Mouse (Mus musculus): ENCODE data around the gene Cox8b.

The Cox8b gene

DNA sequence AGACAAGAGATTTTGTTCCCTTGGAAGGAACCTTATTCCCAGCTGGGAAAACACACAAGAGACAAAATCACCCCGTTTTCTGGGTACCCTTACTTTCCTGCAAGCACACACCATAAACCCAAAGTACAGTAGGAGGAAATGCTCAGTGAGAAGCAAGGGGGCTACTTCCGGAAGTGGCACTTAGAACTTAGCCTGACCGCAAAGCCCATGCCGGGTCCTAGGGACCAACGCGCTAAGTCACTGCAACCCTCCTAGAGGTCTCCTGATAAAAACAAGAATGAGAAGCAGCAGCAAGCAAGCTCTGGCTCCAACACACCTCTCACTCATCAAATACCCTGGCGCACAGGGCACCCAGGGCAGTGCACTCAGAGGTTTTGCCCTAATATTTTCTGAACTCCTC, 20.9 kb downstream of the Cox8b start:
- no peak for ATAC-seq (ENCODE audit: insufficient number of reproducible peaks, low FRiP score, low TSS enrichment)

DNA sequence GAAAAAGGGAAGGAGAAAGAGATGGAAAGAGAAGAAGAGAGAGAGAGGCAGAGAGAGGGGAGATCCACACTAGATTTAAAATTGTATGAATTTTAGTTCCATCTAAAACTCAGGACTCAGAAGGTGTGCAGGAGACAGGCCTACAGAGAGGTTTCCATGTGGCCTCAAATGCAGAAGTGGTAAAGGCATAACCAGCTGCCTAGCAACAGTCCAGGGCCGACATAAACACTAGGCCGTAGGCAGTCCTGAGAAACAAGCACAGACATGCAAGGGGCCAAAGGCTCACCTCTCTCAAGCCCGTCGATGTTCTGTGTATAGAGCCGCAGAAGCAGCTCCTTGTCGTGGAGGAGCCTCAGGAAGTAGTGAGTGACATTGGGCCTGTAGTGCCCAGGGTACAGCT, 22.9 kb downstream of the Cox8b start:
- no peak for ATAC-seq (ENCODE audit: insufficient number of reproducible peaks, low FRiP score, low TSS enrichment)

GRCm38 (mm10) chr7:140874224-140874623, 26.0 kb downstream of the Cox8b start:
- no peak for ATAC-seq (ENCODE audit: insufficient number of reproducible peaks, low FRiP score, low TSS enrichment)

GRCm38 (mm10) chr7:140864761-140865160, 35.5 kb downstream of the Cox8b start:
- no peak for ATAC-seq (ENCODE audit: insufficient number of reproducible peaks, low FRiP score, low TSS enrichment)

- no peak for ATAC-seq (ENCODE audit: insufficient number of reproducible peaks, low FRiP score, low TSS enrichment)
Observed at GRCm38 (mm10) chr7:140860728-140861127, 39.5 kb downstream of the Cox8b start.

GRCm38 (mm10) chr7:140859997-140860396, 40.2 kb downstream of the Cox8b start:
- no peak for ATAC-seq (ENCODE audit: insufficient number of reproducible peaks, low FRiP score, low TSS enrichment)

- no peak for ATAC-seq (ENCODE audit: insufficient number of reproducible peaks, low FRiP score, low TSS enrichment)
Observed at GRCm38 (mm10) chr7:140858746-140859145, 41.5 kb downstream of the Cox8b start.

DNA sequence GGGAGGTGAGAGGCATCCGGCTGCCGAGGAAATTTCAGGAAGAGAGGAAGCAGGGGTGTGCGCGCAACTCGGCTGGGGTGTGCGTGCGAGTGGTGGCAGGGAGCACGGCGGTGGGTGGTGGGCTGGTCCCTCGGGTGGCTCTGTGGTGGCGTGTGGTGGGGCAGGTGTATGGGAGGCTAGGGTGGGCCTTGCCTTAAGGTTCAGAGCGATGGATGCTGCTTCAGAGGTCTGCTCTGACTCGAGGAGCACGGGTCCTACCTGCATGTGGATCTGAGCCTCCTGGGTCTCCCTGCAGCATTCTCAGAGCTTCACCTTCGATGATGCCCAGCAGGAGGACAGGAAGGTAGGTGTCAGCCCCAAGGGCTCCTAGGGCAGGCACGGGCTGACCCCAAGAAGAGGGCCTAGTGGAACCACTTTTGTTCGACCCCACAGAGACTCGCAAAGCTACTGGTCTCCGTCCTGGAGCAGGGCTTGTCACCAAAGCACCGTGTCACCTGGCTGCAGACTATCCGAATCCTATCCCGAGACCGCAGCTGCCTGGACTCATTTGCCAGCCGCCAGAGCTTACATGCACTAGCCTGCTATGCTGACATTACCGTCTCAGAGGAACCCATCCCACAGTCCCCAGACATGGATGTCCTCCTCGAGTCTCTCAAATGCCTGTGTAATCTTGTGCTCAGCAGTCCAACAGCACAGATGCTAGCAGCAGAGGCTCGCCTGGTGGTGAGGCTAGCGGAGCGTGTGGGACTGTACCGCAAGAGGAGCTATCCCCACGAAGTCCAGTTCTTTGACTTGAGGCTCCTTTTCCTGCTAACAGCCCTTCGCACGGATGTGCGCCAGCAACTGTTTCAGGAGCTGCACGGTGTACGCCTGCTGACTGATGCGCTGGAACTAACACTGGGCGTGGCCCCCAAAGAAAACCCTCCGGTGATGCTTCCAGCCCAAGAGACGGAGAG, 42.4 kb downstream of the Cox8b start, which contains the start of gene Bet1l:
TSS of gene Bet1l (minus strand) at position 28 of the 956 bp plus-strand sequence.
- ATAC-seq (ENCODE audit: insufficient number of reproducible peaks, low FRiP score, low TSS enrichment): 0 out of 2 replicates have a peak, but pooled peaks have one; percentile 4

GRCm38 (mm10) chr7:140856785-140857549, 43.3 kb downstream of the Cox8b start, which contains the start of gene Ric8a:
Gene Ric8a (plus strand): TSS chr7:140856957.
- peak; percentile 77 for ATAC-seq (ENCODE audit: insufficient number of reproducible peaks, low FRiP score, low TSS enrichment)

DNA sequence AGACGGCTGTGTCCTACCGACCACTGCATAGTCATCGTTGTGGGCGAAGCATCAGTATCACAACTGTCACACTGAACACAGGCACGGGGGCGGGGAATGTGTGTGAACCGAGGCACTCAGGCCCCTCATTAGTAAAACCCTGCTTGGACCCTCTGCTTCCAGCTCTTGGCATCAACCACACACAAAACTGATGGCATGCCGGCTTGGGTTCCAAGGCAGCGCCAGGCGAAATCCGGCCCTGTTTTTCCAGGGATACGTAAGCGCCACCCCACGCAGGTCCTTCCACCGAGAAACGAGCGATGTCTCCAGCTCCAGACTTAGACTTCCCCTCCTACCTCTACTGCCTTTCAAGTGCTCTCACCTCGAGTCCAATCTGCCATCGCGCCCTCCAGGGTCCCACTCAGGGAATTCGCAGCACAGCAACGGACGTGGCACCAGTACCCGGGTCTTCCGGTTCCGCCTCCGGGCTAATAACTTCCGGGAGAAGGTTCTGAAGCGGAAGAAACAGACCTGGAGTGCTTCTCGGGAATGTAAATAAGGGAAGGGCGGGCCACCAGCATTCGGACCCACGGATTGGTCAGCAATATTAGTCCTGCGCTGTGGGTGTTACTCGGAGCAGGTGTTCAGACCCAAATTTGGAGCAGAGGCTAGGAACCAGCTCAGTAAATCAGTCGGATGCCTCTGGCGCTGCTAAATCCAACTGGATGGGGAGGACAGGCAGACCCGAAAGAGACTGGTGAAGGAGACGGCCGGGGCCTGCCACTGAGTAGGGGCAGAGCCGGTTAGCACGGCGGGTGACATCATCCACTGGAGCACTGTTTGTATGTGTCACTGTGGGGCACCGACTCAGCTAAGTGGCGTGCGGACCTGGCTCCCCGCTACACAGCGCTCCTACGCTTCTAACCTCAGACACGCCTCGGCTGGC, 44.1 kb downstream of the Cox8b start, which contains the start of gene Gm45785:
TSS of gene Gm45785 (minus strand) at position 472 of the 925 bp plus-strand sequence.
- ATAC-seq (ENCODE audit: insufficient number of reproducible peaks, low FRiP score, low TSS enrichment): peak; percentile 85

GRCm38 (mm10) chr7:140855181-140855580, 45.1 kb downstream of the Cox8b start:
- no peak for ATAC-seq (ENCODE audit: insufficient number of reproducible peaks, low FRiP score, low TSS enrichment)

- ATAC-seq (ENCODE audit: insufficient number of reproducible peaks, low FRiP score, low TSS enrichment): no peak
Observed at GRCm38 (mm10) chr7:140854483-140854882, 45.8 kb downstream of the Cox8b start.

DNA sequence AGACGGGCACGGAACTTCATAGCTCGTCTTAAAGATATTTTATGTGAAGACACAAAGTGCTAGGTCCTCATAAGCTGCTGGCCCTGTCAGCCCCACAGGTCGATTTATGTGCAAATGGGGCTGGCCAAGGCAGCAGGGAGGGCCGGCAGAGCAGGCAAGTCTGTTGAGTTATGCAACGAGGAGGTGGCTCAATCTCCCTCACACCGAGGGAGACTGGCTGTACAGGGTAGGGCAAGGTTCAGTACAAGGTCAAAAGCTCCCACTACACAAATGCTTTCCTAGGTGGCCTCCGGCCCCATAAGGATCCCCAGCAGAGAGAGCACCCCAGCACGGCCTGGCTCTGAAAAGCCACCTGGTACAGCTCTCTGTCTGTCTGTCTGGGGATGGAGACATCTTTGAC, 46.9 kb downstream of the Cox8b start:
- ATAC-seq (ENCODE audit: insufficient number of reproducible peaks, low FRiP score, low TSS enrichment): no peak

GRCm38 (mm10) chr7:140851916-140852315, 48.3 kb downstream of the Cox8b start:
- no peak for ATAC-seq (ENCODE audit: insufficient number of reproducible peaks, low FRiP score, low TSS enrichment)

Measured in cerebellum, adult (tissue).